ENCODE assay signal across 32 mouse cellular contexts in the genomic region with DNA sequence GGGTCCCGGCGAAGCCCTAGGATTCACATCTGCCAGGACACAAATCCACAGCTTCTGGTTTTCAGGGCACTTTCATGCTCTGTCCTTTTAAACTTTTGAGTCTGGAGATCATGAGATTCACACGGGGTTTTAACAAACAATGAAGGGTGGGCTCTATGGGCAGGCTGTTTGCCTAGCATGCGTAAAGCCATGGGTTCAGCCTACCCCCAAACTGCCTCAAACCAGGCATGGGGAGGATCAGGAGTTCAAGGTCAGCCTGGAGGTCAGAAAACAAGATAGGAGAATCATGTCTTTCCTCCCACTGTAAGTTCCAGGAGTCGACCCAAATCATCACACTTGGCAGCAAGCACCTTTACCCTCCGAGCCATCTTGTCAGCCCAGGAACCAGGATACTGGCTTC. TPM values are rescaled to one million over a fixed set of nuclear protein-coding genes. Genes with fewer than 3 reads are reported as not detected.
"Had no signal": no experiment of that assay in that cellular context is flagged by ENCODE, and none has a peak within 500 bp of the region (broad histone marks: within the 10 kb centered on the region; RNA-seq: fewer than 3 reads in every experiment).

No protein-coding gene starts in this region.

- H3K4me3 ChIP-seq: heart, adult 2 months; heart, embryonic 13.5 days; heart, embryonic 15.5 days; hindbrain, embryonic 13.5 days; hindbrain, embryonic 15.5 days; kidney, embryonic 15.5 days; limb, embryonic 12.5 days; liver, embryonic 13.5 days had no signal

- DNase-seq: gastrocnemius, postnatal 14 days; gastrocnemius, postnatal 36 days; heart, adult 11 months; heart, adult 2 months; heart, postnatal 14 days; heart, postnatal 36 days; kidney, adult 11 months; kidney, adult 2 months; kidney, adult 9 months; kidney, postnatal 14 days; kidney, postnatal 36 days; layer of hippocampus, adult 9-11 months; layer of hippocampus, postnatal 36 days; left cerebral cortex, postnatal 4 days; liver; liver, embryonic 13.5 days had no signal

- H3K36me3 ChIP-seq: heart, embryonic 13.5 days; heart, embryonic 15.5 days; hindbrain, embryonic 13.5 days; hindbrain, embryonic 15.5 days; kidney, embryonic 15.5 days; limb, embryonic 12.5 days; liver, embryonic 13.5 days had no signal

- H3K27ac ChIP-seq: heart, adult 2 months; heart, embryonic 13.5 days; heart, embryonic 15.5 days; hindbrain, embryonic 13.5 days; hindbrain, embryonic 15.5 days; hindbrain, postnatal 0 days; kidney, embryonic 15.5 days; kidney, postnatal 0 days; liver, embryonic 13.5 days had no signal

- H3K4me1 ChIP-seq: liver, embryonic 13.5 days had no signal

- H3K9me3 ChIP-seq: heart, embryonic 13.5 days; heart, embryonic 15.5 days; hindbrain, embryonic 13.5 days; hindbrain, embryonic 15.5 days; kidney, embryonic 15.5 days; limb, embryonic 12.5 days; liver, embryonic 13.5 days had no signal

RNA-seq across cellular contexts. Expression of gene Gm3045, which starts 6.9 kb away (rescaled TPM):
- polyA plus RNA-seq: gonadal fat pad, adult 2 months; heart, adult 2 months; heart, embryonic 11.5 days; heart, embryonic 13.5 days; heart, embryonic 15.5 days; heart, postnatal 0 days; hindbrain, embryonic 11.5 days; hindbrain, embryonic 13.5 days; hindbrain, embryonic 15.5 days; hindbrain, postnatal 0 days; intestine, embryonic 14.5 days; intestine, embryonic 16.5 days; kidney, adult 2 months; kidney, embryonic 15.5 days; kidney, postnatal 0 days; large intestine, adult 2 months; limb, embryonic 12.5 days; liver, embryonic 11.5 days; liver, embryonic 13.5 days had no signal

RNA-seq across cellular contexts. Expression of gene Slc25a48, which starts 18.6 kb away (rescaled TPM):
- polyA plus RNA-seq: heart, postnatal 0 days; hindbrain, embryonic 13.5 days; hindbrain, embryonic 15.5 days; hindbrain, postnatal 0 days; intestine, embryonic 16.5 days had no signal
